Mouse (Mus musculus): ENCODE measurements around the gene Zfp286. TPM values are rescaled to one million over a fixed set of nuclear protein-coding genes. Genes with fewer than 3 reads are reported as not detected.

Gene Zfp286
- polyA plus RNA-seq, 1 experiment, result 19.6 TPM

GRCm38 (mm10) chr11:62809201-62809600, 19.9 kb upstream of the Zfp286 start:
- Histone ChIP-seq H3K4me3 (ENCODE audit: insufficient read depth, low read length) (no peak overlapping the region), H3K4me1 (ENCODE audit: control insufficient read depth, insufficient read depth, low read length) (no peaks in the 10 kb centered on the region), H3K27ac (ENCODE audit: insufficient read depth, low read length) (no peak overlapping the region)
- peak; percentile 49 for TF ChIP-seq CTCF (IDR thresholded peaks at IDR 0.05; ENCODE audit: extremely low read depth, insufficient read depth, low read length)
- no peak for TF ChIP-seq POLR2A (IDR thresholded peaks at IDR 0.05; ENCODE audit: extremely low read depth, insufficient read depth, low read length)

- no peaks in the 10 kb centered on the region for H3K4me1 ChIP-seq (ENCODE audit: control insufficient read depth, insufficient read depth, low read length)
- TF ChIP-seq CTCF (IDR thresholded peaks at IDR 0.05; ENCODE audit: extremely low read depth, insufficient read depth, low read length) (no peak), POLR2A (IDR thresholded peaks at IDR 0.05; ENCODE audit: extremely low read depth, insufficient read depth, low read length) (no peak)
- no peak overlapping the region for H3K4me3 ChIP-seq (ENCODE audit: insufficient read depth, low read length)
- H3K27ac ChIP-seq (ENCODE audit: insufficient read depth, low read length), result no peak overlapping the region
Measured at GRCm38 (mm10) chr11:62807965-62808364, 18.7 kb upstream of the Zfp286 start.

- no peak for TF ChIP-seq CTCF (IDR thresholded peaks at IDR 0.05; ENCODE audit: extremely low read depth, insufficient read depth, low read length)
- no peak for TF ChIP-seq POLR2A (IDR thresholded peaks at IDR 0.05; ENCODE audit: extremely low read depth, insufficient read depth, low read length)
Measured at GRCm38 (mm10) chr11:62804119-62804518, 14.9 kb upstream of the Zfp286 start.

GRCm38 (mm10) chr11:62789617-62789936, 315 bp upstream of the Zfp286 start:
- peak overlapping the region; percentile 57 for H3K4me3 ChIP-seq (ENCODE audit: insufficient read depth, low read length)
- H3K27ac ChIP-seq (ENCODE audit: insufficient read depth, low read length), result no peak overlapping the region
- peaks cover 3% of the 10 kb centered on the region; the same call in 1 of the 2 replicates for H3K4me1 ChIP-seq (ENCODE audit: control insufficient read depth, insufficient read depth, low read length)
- no peak for TF ChIP-seq POLR2A (IDR thresholded peaks at IDR 0.05; ENCODE audit: extremely low read depth, insufficient read depth, low read length)

More at GRCm38 (mm10) chr11:62804119-62804518, 14.9 kb upstream of the Zfp286 start:
- Histone ChIP-seq H3K27ac (ENCODE audit: insufficient read depth, low read length) (no peak overlapping the region), H3K4me3 (ENCODE audit: insufficient read depth, low read length) (no peak overlapping the region), H3K4me1 (ENCODE audit: control insufficient read depth, insufficient read depth, low read length) (no peaks in the 10 kb centered on the region)

- Histone ChIP-seq H3K27ac (ENCODE audit: insufficient read depth, low read length) (no peak overlapping the region), H3K4me3 (ENCODE audit: insufficient read depth, low read length) (no peak overlapping the region), H3K4me1 (ENCODE audit: control insufficient read depth, insufficient read depth, low read length) (0 out of 2 replicates have a peak, but pooled peaks cover 2% of the 10 kb centered on the region)
- TF ChIP-seq POLR2A (IDR thresholded peaks at IDR 0.05; ENCODE audit: extremely low read depth, insufficient read depth, low read length), result no peak
- no peak for TF ChIP-seq CTCF (IDR thresholded peaks at IDR 0.05; ENCODE audit: extremely low read depth, insufficient read depth, low read length)
Measured at GRCm38 (mm10) chr11:62776510-62776909, 12.8 kb downstream of the Zfp286 start.

- no peak overlapping the region for H3K4me3 ChIP-seq (ENCODE audit: insufficient read depth, low read length)
- H3K4me1 ChIP-seq (ENCODE audit: control insufficient read depth, insufficient read depth, low read length), result no peaks in the 10 kb centered on the region
- no peak overlapping the region for H3K27ac ChIP-seq (ENCODE audit: insufficient read depth, low read length)
- TF ChIP-seq POLR2A (IDR thresholded peaks at IDR 0.05; ENCODE audit: extremely low read depth, insufficient read depth, low read length) (no peak), CTCF (IDR thresholded peaks at IDR 0.05; ENCODE audit: extremely low read depth, insufficient read depth, low read length) (no peak)
Measured at GRCm38 (mm10) chr11:62760755-62761457, 28.4 kb downstream of the Zfp286 start.

- no peak for TF ChIP-seq CTCF (IDR thresholded peaks at IDR 0.05; ENCODE audit: extremely low read depth, insufficient read depth, low read length)
- no peak for TF ChIP-seq POLR2A (IDR thresholded peaks at IDR 0.05; ENCODE audit: extremely low read depth, insufficient read depth, low read length)
- no peak overlapping the region for H3K27ac ChIP-seq (ENCODE audit: insufficient read depth, low read length)
- H3K4me3 ChIP-seq (ENCODE audit: insufficient read depth, low read length), result no peak overlapping the region
- H3K4me1 ChIP-seq (ENCODE audit: control insufficient read depth, insufficient read depth, low read length), result no peaks in the 10 kb centered on the region
Measured at GRCm38 (mm10) chr11:62758491-62758890, 30.8 kb downstream of the Zfp286 start.

GRCm38 (mm10) chr11:62757906-62758305, 31.4 kb downstream of the Zfp286 start:
- Histone ChIP-seq H3K4me3 (ENCODE audit: insufficient read depth, low read length) (no peak overlapping the region), H3K4me1 (ENCODE audit: control insufficient read depth, insufficient read depth, low read length) (no peaks in the 10 kb centered on the region), H3K27ac (ENCODE audit: insufficient read depth, low read length) (no peak overlapping the region)
- TF ChIP-seq POLR2A (IDR thresholded peaks at IDR 0.05; ENCODE audit: extremely low read depth, insufficient read depth, low read length) (no peak), CTCF (IDR thresholded peaks at IDR 0.05; ENCODE audit: extremely low read depth, insufficient read depth, low read length) (no peak)

GRCm38 (mm10) chr11:62757143-62757507, 32.1 kb downstream of the Zfp286 start:
- TF ChIP-seq CTCF (IDR thresholded peaks at IDR 0.05; ENCODE audit: extremely low read depth, insufficient read depth, low read length), result no peak
- no peak overlapping the region for H3K27ac ChIP-seq (ENCODE audit: insufficient read depth, low read length)
- H3K4me1 ChIP-seq (ENCODE audit: control insufficient read depth, insufficient read depth, low read length), result no peaks in the 10 kb centered on the region
- peak overlapping the region; percentile 30 for H3K4me3 ChIP-seq (ENCODE audit: insufficient read depth, low read length)

- no peak for TF ChIP-seq POLR2A (IDR thresholded peaks at IDR 0.05; ENCODE audit: extremely low read depth, insufficient read depth, low read length)
- TF ChIP-seq CTCF (IDR thresholded peaks at IDR 0.05; ENCODE audit: extremely low read depth, insufficient read depth, low read length), result peak; percentile 66
- Histone ChIP-seq H3K4me1 (ENCODE audit: control insufficient read depth, insufficient read depth, low read length) (no peaks in the 10 kb centered on the region), H3K4me3 (ENCODE audit: insufficient read depth, low read length) (peak overlapping the region; percentile 30), H3K27ac (ENCODE audit: insufficient read depth, low read length) (no peak overlapping the region)
Measured at GRCm38 (mm10) chr11:62756456-62757142, 32.7 kb downstream of the Zfp286 start.
